Mouse (Mus musculus) spleen, postnatal 4 days (tissue): ENCODE data around the gene Ccer2.

Experiments
- DNase-seq, 2 experiments: peaks; one replicate each; pipeline ENCODE4 v3.0.0; 2022; ENCODE audit warnings: low spot score in 2 of 2

Ccer2 gene

GRCm38 (mm10) chr7:28790066-28790806, 34.3 kb downstream of the Ccer2 start:
- no peak for DNase-seq

- no peak for DNase-seq
Measured at GRCm38 (mm10) chr7:28791706-28792105, 35.7 kb downstream of the Ccer2 start.

GRCm38 (mm10) chr7:28792391-28793185, 36.6 kb downstream of the Ccer2 start:
- DNase-seq, result no peak

- DNase-seq, result no peak
Measured at GRCm38 (mm10) chr7:28793834-28794233, 37.9 kb downstream of the Ccer2 start.

GRCm38 (mm10) chr7:28794496-28794895, 38.5 kb downstream of the Ccer2 start:
- no peak for DNase-seq

GRCm38 (mm10) chr7:28795832-28796231, 39.9 kb downstream of the Ccer2 start:
- DNase-seq, result no peak

- peak; percentile 80 to 94 for DNase-seq
Measured at GRCm38 (mm10) chr7:28796562-28796975, 40.6 kb downstream of the Ccer2 start.

- DNase-seq, result no peak
Measured at GRCm38 (mm10) chr7:28799994-28800393, 44.0 kb downstream of the Ccer2 start.

- no peak for DNase-seq
Measured at GRCm38 (mm10) chr7:28801451-28801850, 45.5 kb downstream of the Ccer2 start.

- DNase-seq, result no peak
Measured at GRCm38 (mm10) chr7:28801901-28802670, 46.1 kb downstream of the Ccer2 start.

- DNase-seq, result no peak
Measured at GRCm38 (mm10) chr7:28802846-28803588, 47.0 kb downstream of the Ccer2 start.

GRCm38 (mm10) chr7:28803756-28804155, 47.8 kb downstream of the Ccer2 start:
- no peak for DNase-seq

GRCm38 (mm10) chr7:28806869-28807268, 50.9 kb downstream of the Ccer2 start:
- DNase-seq, result no peak

- no peak for DNase-seq
Measured at GRCm38 (mm10) chr7:28807641-28808220, 51.8 kb downstream of the Ccer2 start.

- DNase-seq, result peak in 1 of 2 experiments; percentile 28
Measured at GRCm38 (mm10) chr7:28808221-28808941, 52.4 kb downstream of the Ccer2 start, which contains the start of gene Hnrnpl. Hnrnpl (plus strand) TSS chr7:28808541.
